Mouse (Mus musculus) megakaryocyte, embryonic 14.5 days (primary cell): ENCODE measurements around the gene Chgb.

Experiments
- FLI1 ChIP-seq: IDR thresholded peaks from 2 replicates; pipeline ENCODE4 v1.6.1; 2012; ENCODE audit warnings: low read length, inconsistent platforms, mixed read lengths
- GATA1 ChIP-seq: IDR thresholded peaks from 3 replicates; pipeline ENCODE4 v1.6.1; 2012; ENCODE audit warnings: mixed read lengths, low read length, inconsistent platforms, borderline replicate concordance

DNA sequence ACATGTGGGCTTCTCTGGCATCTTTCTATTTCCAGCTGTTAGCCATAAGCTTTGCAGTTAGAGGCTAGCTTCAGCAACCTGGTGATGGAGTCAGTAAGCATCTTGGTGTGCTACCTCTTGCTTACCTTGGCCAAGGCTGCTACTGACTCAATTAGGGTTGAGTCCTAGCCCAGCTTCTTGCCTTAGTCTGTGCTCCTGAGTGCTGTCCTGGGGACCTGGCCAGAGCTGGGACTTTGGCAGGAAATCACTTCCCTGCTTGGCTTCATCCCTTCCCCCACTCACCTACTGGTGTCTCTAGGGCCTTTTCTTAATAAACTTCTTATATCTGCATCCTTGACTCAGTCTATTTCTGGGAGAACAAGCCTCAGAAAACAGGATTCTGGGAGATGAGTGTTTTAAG, 30.4 kb upstream of the Chgb start:
- TF ChIP-seq GATA1 (no peak), FLI1 (no peak)
